Mouse (Mus musculus) ZHBTc4 (cell line): ENCODE results near the gene Foxa2.

Experiments
- DNase-seq: peaks from one replicate; pipeline ENCODE4 v3.0.0-alpha.2; 2011; ENCODE audit warnings: low read depth, low spot score

Gene Foxa2

GRCm38 (mm10) chr2:148039351-148040235, 7.2 kb downstream of the Foxa2 start:
- DNase-seq = peak; percentile 54

- peak; percentile 41 for DNase-seq
These were observed 8.1 kb downstream of the Foxa2 start for GRCm38 (mm10) chr2:148038366-148039310.

GRCm38 (mm10) chr2:148036611-148037160, 10.1 kb downstream of the Foxa2 start:
- peak; percentile 35 for DNase-seq

GRCm38 (mm10) chr2:148030991-148031675, 15.6 kb downstream of the Foxa2 start:
- DNase-seq = no peak

- no peak for DNase-seq
These were observed 16.2 kb downstream of the Foxa2 start for GRCm38 (mm10) chr2:148030613-148030935.

GRCm38 (mm10) chr2:148029751-148030612, 16.8 kb downstream of the Foxa2 start:
- peak; percentile 42 for DNase-seq

- DNase-seq = no peak
These were observed 17.6 kb downstream of the Foxa2 start for GRCm38 (mm10) chr2:148029050-148029608.

- no peak for DNase-seq
These were observed 20.4 kb downstream of the Foxa2 start for GRCm38 (mm10) chr2:148026366-148026765.

GRCm38 (mm10) chr2:148025481-148025880, 21.3 kb downstream of the Foxa2 start:
- DNase-seq = no peak

- no peak for DNase-seq
These were observed 22.4 kb downstream of the Foxa2 start for GRCm38 (mm10) chr2:148024268-148024935.

GRCm38 (mm10) chr2:148023340-148023806, 23.4 kb downstream of the Foxa2 start:
- DNase-seq = no peak

- DNase-seq = no peak
These were observed 24.7 kb downstream of the Foxa2 start for GRCm38 (mm10) chr2:148021919-148022570.

GRCm38 (mm10) chr2:148021016-148021415, 25.8 kb downstream of the Foxa2 start:
- DNase-seq = no peak

- no peak for DNase-seq
These were observed 26.6 kb downstream of the Foxa2 start for GRCm38 (mm10) chr2:148020125-148020524.

- DNase-seq = no peak
These were observed 28.7 kb downstream of the Foxa2 start for GRCm38 (mm10) chr2:148017782-148018690.

GRCm38 (mm10) chr2:148013382-148013781, 33.4 kb downstream of the Foxa2 start:
- no peak for DNase-seq

GRCm38 (mm10) chr2:148009049-148009448, 37.7 kb downstream of the Foxa2 start:
- peak; percentile 28 for DNase-seq
